Mouse (Mus musculus): Measurements from ENCODE around the gene Vmn1r229.

Vmn1r229 gene

GRCm38 (mm10) chr17:20811255-20811654 is at the start of gene Vmn1r229:
Gene Vmn1r229 (plus strand): TSS chr17:20811555.
- DNase-seq (ENCODE audit: low spot score): no peak

GRCm38 (mm10) chr17:20786057-20786456 is 25.3 kb upstream of the Vmn1r229 start, which contains the start of gene Vmn1r228:
Gene Vmn1r228 (minus strand): TSS chr17:20786157.
- DNase-seq (ENCODE audit: low spot score): no peak

- no peak for DNase-seq (ENCODE audit: low spot score)
These were observed 28.8 kb downstream of the Vmn1r229 start, which contains the start of gene Vmn1r230 for GRCm38 (mm10) chr17:20840144-20840543. Gene Vmn1r230 (plus strand): TSS chr17:20840444.
